Mouse (Mus musculus): Measurements from ENCODE around the gene Naa38. TPM values are rescaled to one million over a fixed set of nuclear protein-coding genes. Genes with fewer than 3 reads are reported as not detected.
"Not testable (repeated sequence)": the region's sequence is repeated elsewhere in the genome, so short reads cannot be mapped to it uniquely, and the experiment has no call there.

The Naa38 gene
- polyA plus RNA-seq, 1 experiment, result 69.8 TPM

GRCm38 (mm10) chr11:69389531-69390399, 5.5 kb upstream of the Naa38 start:
- Histone ChIP-seq H3K4me3 (ENCODE audit: insufficient read depth, low read length) (no peak overlapping the region), H3K27ac (ENCODE audit: insufficient read depth, low read depth, low read length) (no peak overlapping the region)

GRCm38 (mm10) chr11:69390400-69391034, 4.8 kb upstream of the Naa38 start:
- TF ChIP-seq POLR2A (IDR thresholded peaks at IDR 0.05; ENCODE audit: borderline replicate concordance, low read depth, low read length) (no peak), CTCF (IDR thresholded peaks at IDR 0.05; ENCODE audit: low read depth, low read length) (peak; percentile 45; the same call in 1 of the 2 replicates)
- H3K4me3 ChIP-seq (ENCODE audit: insufficient read depth, low read length), result no peak overlapping the region
- 0 out of 2 replicates have a peak, but pooled peaks cover 3% of the 10 kb centered on the region for H3K4me1 ChIP-seq (ENCODE audit: control insufficient read depth, insufficient read depth, low read length)
- H3K27ac ChIP-seq (ENCODE audit: insufficient read depth, low read depth, low read length), result no peak overlapping the region

More at GRCm38 (mm10) chr11:69389531-69390399, 5.5 kb upstream of the Naa38 start:
- no peak for TF ChIP-seq CTCF (IDR thresholded peaks at IDR 0.05; ENCODE audit: low read depth, low read length)
- no peak for TF ChIP-seq POLR2A (IDR thresholded peaks at IDR 0.05; ENCODE audit: borderline replicate concordance, low read depth, low read length)
- H3K4me1 ChIP-seq (ENCODE audit: control insufficient read depth, insufficient read depth, low read length), result 0 out of 2 replicates have a peak, but pooled peaks cover 3% of the 10 kb centered on the region

- H3K4me3 ChIP-seq (ENCODE audit: insufficient read depth, low read length), result peak overlapping the region; percentile 76
- not testable (repeated sequence) for H3K4me1 ChIP-seq (ENCODE audit: control insufficient read depth, insufficient read depth, low read length)
These were observed 608 bp upstream of the Naa38 start for GRCm38 (mm10) chr11:69394591-69395167.

GRCm38 (mm10) chr11:69395634-69396373, 517 bp downstream of the Naa38 start:
- TF ChIP-seq POLR2A (IDR thresholded peaks at IDR 0.05; ENCODE audit: borderline replicate concordance, low read depth, low read length), result no peak
- no peak for TF ChIP-seq CTCF (IDR thresholded peaks at IDR 0.05; ENCODE audit: low read depth, low read length)
- peak overlapping the region; percentile 76 for H3K4me3 ChIP-seq (ENCODE audit: insufficient read depth, low read length)
- H3K4me1 ChIP-seq (ENCODE audit: control insufficient read depth, insufficient read depth, low read length), result no peaks in the 10 kb centered on the region
- H3K27ac ChIP-seq (ENCODE audit: insufficient read depth, low read depth, low read length), result peak overlapping the region; percentile 92

More at GRCm38 (mm10) chr11:69394591-69395167, 608 bp upstream of the Naa38 start:
- H3K27ac ChIP-seq (ENCODE audit: insufficient read depth, low read depth, low read length), result 0 out of 2 replicates have a peak overlapping the region, but pooled peaks have one; percentile 12

GRCm38 (mm10) chr11:69396772-69397171, 1.5 kb downstream of the Naa38 start:
- Histone ChIP-seq H3K4me3 (ENCODE audit: insufficient read depth, low read length) (peak overlapping the region; percentile 76), H3K27ac (ENCODE audit: insufficient read depth, low read depth, low read length) (no peak overlapping the region), H3K4me1 (ENCODE audit: control insufficient read depth, insufficient read depth, low read length) (no peaks in the 10 kb centered on the region)
- no peak for TF ChIP-seq CTCF (IDR thresholded peaks at IDR 0.05; ENCODE audit: low read depth, low read length)
- TF ChIP-seq POLR2A (IDR thresholded peaks at IDR 0.05; ENCODE audit: borderline replicate concordance, low read depth, low read length), result no peak

GRCm38 (mm10) chr11:69397581-69398057, 2.3 kb downstream of the Naa38 start:
- no peak overlapping the region for H3K27ac ChIP-seq (ENCODE audit: insufficient read depth, low read depth, low read length)
- no peak for TF ChIP-seq CTCF (IDR thresholded peaks at IDR 0.05; ENCODE audit: low read depth, low read length)
- TF ChIP-seq POLR2A (IDR thresholded peaks at IDR 0.05; ENCODE audit: borderline replicate concordance, low read depth, low read length), result no peak
- no peak overlapping the region for H3K4me3 ChIP-seq (ENCODE audit: insufficient read depth, low read length)
- H3K4me1 ChIP-seq (ENCODE audit: control insufficient read depth, insufficient read depth, low read length), result no peaks in the 10 kb centered on the region

- TF ChIP-seq POLR2A (IDR thresholded peaks at IDR 0.05; ENCODE audit: borderline replicate concordance, low read depth, low read length), result no peak
- TF ChIP-seq CTCF (IDR thresholded peaks at IDR 0.05; ENCODE audit: low read depth, low read length), result no peak
- Histone ChIP-seq H3K27ac (ENCODE audit: insufficient read depth, low read depth, low read length) (no peak within 1 kb of the TSS), H3K4me3 (ENCODE audit: insufficient read depth, low read length) (no peak within 1 kb of the TSS), H3K4me1 (ENCODE audit: control insufficient read depth, insufficient read depth, low read length) (no peaks in the 10 kb centered on the region)
These were observed 2.8 kb downstream of the Naa38 start, which contains the start of gene Tmem88 for GRCm38 (mm10) chr11:69398059-69398458. TSS of gene Tmem88 (minus strand) at chr11:69398234.

- no peak overlapping the region for H3K4me3 ChIP-seq (ENCODE audit: insufficient read depth, low read length)
- H3K4me1 ChIP-seq (ENCODE audit: control insufficient read depth, insufficient read depth, low read length), result no peaks in the 10 kb centered on the region
- TF ChIP-seq POLR2A (IDR thresholded peaks at IDR 0.05; ENCODE audit: borderline replicate concordance, low read depth, low read length), result no peak
- TF ChIP-seq CTCF (IDR thresholded peaks at IDR 0.05; ENCODE audit: low read depth, low read length), result no peak
- no peak overlapping the region for H3K27ac ChIP-seq (ENCODE audit: insufficient read depth, low read depth, low read length)
These were observed 3.4 kb downstream of the Naa38 start for GRCm38 (mm10) chr11:69398486-69399200.
